Mouse (Mus musculus) kidney, adult 2 months (tissue): ENCODE results near the gene Izumo1r. TPM values are rescaled to one million over a fixed set of nuclear protein-coding genes. Genes with fewer than 3 reads are reported as not detected.
A peak's percentile ranks its signal among the peaks of the same experiment; 100 is the strongest.

Experiments
- DNase-seq: peaks from one replicate; pipeline ENCODE4 v3.0.0; 2021
- H3K27ac ChIP-seq: fragments of 200-500 bp; 2 replicates; pipeline ENCODE4 v1.5.1; 2012; ENCODE audit warnings: low read depth, low read length, control low read depth, inconsistent platforms; ENCODE audit not compliant: insufficient read depth
- H3K27me3 ChIP-seq: fragments of 200-500 bp; replicated peaks from 2 replicates; pipeline ENCODE4 v1.6.1; 2012; ENCODE audit warnings: mild to moderate bottlenecking, moderate library complexity, low read length, inconsistent platforms; ENCODE audit not compliant: control insufficient read depth, insufficient read depth
- H3K36me3 ChIP-seq: fragments of 200-500 bp; 2 replicates; pipeline ENCODE4 v1.6.1; 2012; ENCODE audit warnings: mild to moderate bottlenecking, moderate library complexity, low read length, inconsistent platforms; ENCODE audit not compliant: control insufficient read depth, insufficient read depth
- H3K4me1 ChIP-seq: fragments of 200-500 bp; 2 replicates; pipeline ENCODE4 v1.6.1; 2011; ENCODE audit warnings: low read length; ENCODE audit not compliant: control insufficient read depth, insufficient read depth
- H3K4me3 ChIP-seq: fragments of 200-500 bp; 2 replicates; pipeline ENCODE4 v1.5.1; 2011; ENCODE audit warnings: mild to moderate bottlenecking, low read depth, low read length, control low read depth; ENCODE audit not compliant: insufficient read depth
- CTCF ChIP-seq: fragments of 200-500 bp; conservative IDR thresholded peaks from 2 replicates; pipeline ENCODE4 v1.5.1; 2011; ENCODE audit warnings: low read depth, mild to moderate bottlenecking, control low read depth, low read length, moderate library complexity, mixed read lengths; ENCODE audit not compliant: insufficient read depth, insufficient read length
- POLR2A ChIP-seq: fragments of 200-500 bp; IDR thresholded peaks from one replicate; pipeline ENCODE4 v1.6.1; 2011; ENCODE audit warnings: low read depth, low read length, control low read depth
- WGBS: fragments of 180-500 bp; shearing (Covaris S2); methylation state at CpG from one replicate; pipeline ENCODE4 v1.1.7; 2018; 5-methylcytosine and 5-hydroxymethylcytosine counted together
- polyA plus RNA-seq: library from polyadenylated mRNA; depleted of rRNA; stranded (reverse); fragments of >200 nt; gene quantifications from 2 replicates; pipeline ENCODE4 v1.2.3, GENCODE M21; 2012

The Izumo1r gene
- polyA plus RNA-seq, 1 experiment, result 2.8 TPM

GRCm38 (mm10) chr9:14905956-14906355 lies 2.2 kb upstream of the Izumo1r start:
- Histone ChIP-seq H3K4me1 (no peaks in the 10 kb centered on the region), H3K27me3 (no peaks in the 10 kb centered on the region), H3K36me3 (no peaks in the 10 kb centered on the region), H3K4me3 (no peak overlapping the region), H3K27ac (no peak overlapping the region)
- 55% methylated on average over 3 of the region's 3 CpGs for WGBS
- no peak for DNase-seq
- TF ChIP-seq CTCF (no peak), POLR2A (no peak)

GRCm38 (mm10) chr9:14904741-14905475 lies 1.2 kb upstream of the Izumo1r start:
- DNase-seq, result no peak
- Histone ChIP-seq H3K36me3 (no peaks in the 10 kb centered on the region), H3K27me3 (no peaks in the 10 kb centered on the region), H3K27ac (no peak overlapping the region), H3K4me1 (no peaks in the 10 kb centered on the region), H3K4me3 (no peak overlapping the region)
- no peak for TF ChIP-seq CTCF
- no peak for TF ChIP-seq POLR2A
- 54% methylated on average over 9 of the region's 9 CpGs for WGBS

- 92% methylated on average over 3 of the region's 3 CpGs for WGBS
- Histone ChIP-seq H3K4me1 (no peaks in the 10 kb centered on the region), H3K36me3 (no peaks in the 10 kb centered on the region), H3K4me3 (no peak overlapping the region), H3K27me3 (no peaks in the 10 kb centered on the region), H3K27ac (no peak overlapping the region)
- no peak for DNase-seq
- TF ChIP-seq CTCF (no peak), POLR2A (no peak)
These were observed 743 bp downstream of the Izumo1r start for GRCm38 (mm10) chr9:14903006-14903405.

GRCm38 (mm10) chr9:14902416-14902815 lies 1.3 kb downstream of the Izumo1r start:
- no peaks in the 10 kb centered on the region for H3K4me1 ChIP-seq
- H3K27ac ChIP-seq, result no peak overlapping the region
- H3K4me3 ChIP-seq, result no peak overlapping the region
- no peak for TF ChIP-seq CTCF
- no peak for TF ChIP-seq POLR2A
- no peaks in the 10 kb centered on the region for H3K36me3 ChIP-seq
- 95% methylated on average over 2 of the region's 2 CpGs for WGBS
- no peak for DNase-seq
- no peaks in the 10 kb centered on the region for H3K27me3 ChIP-seq

GRCm38 (mm10) chr9:14901757-14902156 lies 2.0 kb downstream of the Izumo1r start:
- no peak for DNase-seq
- no peaks in the 10 kb centered on the region for H3K4me1 ChIP-seq
- TF ChIP-seq POLR2A, result no peak
- no peak for TF ChIP-seq CTCF
- H3K27me3 ChIP-seq, result no peaks in the 10 kb centered on the region
- H3K4me3 ChIP-seq, result no peak overlapping the region
- H3K27ac ChIP-seq, result no peak overlapping the region
- H3K36me3 ChIP-seq, result no peaks in the 10 kb centered on the region
- WGBS, result 51% methylated on average over 7 of the region's 7 CpGs

- DNase-seq, result no peak
- 75% methylated on average over 3 of the region's 3 CpGs for WGBS
- TF ChIP-seq CTCF, result no peak
- no peak for TF ChIP-seq POLR2A
- no peak overlapping the region for H3K27ac ChIP-seq
- H3K36me3 ChIP-seq, result no peaks in the 10 kb centered on the region
- no peak overlapping the region for H3K4me3 ChIP-seq
- H3K27me3 ChIP-seq, result no peaks in the 10 kb centered on the region
- H3K4me1 ChIP-seq, result no peaks in the 10 kb centered on the region
These were observed 6.6 kb downstream of the Izumo1r start for GRCm38 (mm10) chr9:14897102-14897501.

- peak; percentile 5 for DNase-seq
- WGBS, result 37% methylated on average over 7 of the region's 7 CpGs
- Histone ChIP-seq H3K27ac (no peak overlapping the region), H3K27me3 (no peaks in the 10 kb centered on the region), H3K36me3 (no peaks in the 10 kb centered on the region), H3K4me1 (no peaks in the 10 kb centered on the region), H3K4me3 (no peak overlapping the region)
- TF ChIP-seq POLR2A (no peak), CTCF (no peak)
These were observed 8.4 kb downstream of the Izumo1r start for GRCm38 (mm10) chr9:14895237-14895835.
